Mouse (Mus musculus) limb, embryonic 10.5 days (tissue): Measurements from ENCODE around the gene Umodl1. TPM values are rescaled to one million over a fixed set of nuclear protein-coding genes. Genes with fewer than 3 reads are reported as not detected.

Experiments used
- DNase-seq: peaks from one replicate; pipeline ENCODE4 v3.0.0-alpha.2; 2017; ENCODE audit warnings: low spot score
- H3K27ac ChIP-seq: fragments of 300-500 bp; sonication (generic); 2 replicates; pipeline ENCODE4 v1.5.1; 2016; ENCODE audit warnings: mild to moderate bottlenecking
- H3K27me3 ChIP-seq: fragments of 300-500 bp; sonication (generic); 2 replicates; pipeline ENCODE4 v1.6.1; 2016; ENCODE audit warnings: low read depth, mild to moderate bottlenecking; ENCODE audit not compliant: poor library complexity, severe bottlenecking
- H3K36me3 ChIP-seq: fragments of 300-500 bp; sonication (generic); 2 replicates; pipeline ENCODE4 v1.6.1; 2016; ENCODE audit warnings: mild to moderate bottlenecking, moderate library complexity
- H3K4me1 ChIP-seq: fragments of 300-500 bp; sonication (generic); 2 replicates; pipeline ENCODE4 v1.6.1; 2016
- H3K4me3 ChIP-seq: fragments of 300-500 bp; sonication (generic); 2 replicates; pipeline ENCODE4 v1.5.1; 2016; ENCODE audit warnings: mild to moderate bottlenecking, moderate library complexity
- H3K9me3 ChIP-seq: fragments of 300-500 bp; sonication (generic); replicated peaks from 2 replicates; pipeline ENCODE4 v1.6.1; 2016; ENCODE audit warnings: mild to moderate bottlenecking
- WGBS: fragments of 180-500 bp; shearing (Covaris S2); methylation state at CpG from one replicate; pipeline ENCODE4 v1.1.7; 2016; 5-methylcytosine and 5-hydroxymethylcytosine counted together
- microRNA-seq: library from miRNA; unstranded; fragments of <30 nt; microRNA quantifications from one replicate; pipeline ENCODE4, GENCODE M21; 2017
- polyA plus RNA-seq: library from polyadenylated mRNA; unstranded; fragments of >200 nt; fragmentation: Nextera tagmentation; extraction: Ambion mirVana; gene quantifications from 2 replicates; pipeline ENCODE4 v1.2.1, GENCODE M21; 2016

The Umodl1 gene
- polyA plus RNA-seq, 1 experiment from 2014 or later = 0.24 TPM

DNA sequence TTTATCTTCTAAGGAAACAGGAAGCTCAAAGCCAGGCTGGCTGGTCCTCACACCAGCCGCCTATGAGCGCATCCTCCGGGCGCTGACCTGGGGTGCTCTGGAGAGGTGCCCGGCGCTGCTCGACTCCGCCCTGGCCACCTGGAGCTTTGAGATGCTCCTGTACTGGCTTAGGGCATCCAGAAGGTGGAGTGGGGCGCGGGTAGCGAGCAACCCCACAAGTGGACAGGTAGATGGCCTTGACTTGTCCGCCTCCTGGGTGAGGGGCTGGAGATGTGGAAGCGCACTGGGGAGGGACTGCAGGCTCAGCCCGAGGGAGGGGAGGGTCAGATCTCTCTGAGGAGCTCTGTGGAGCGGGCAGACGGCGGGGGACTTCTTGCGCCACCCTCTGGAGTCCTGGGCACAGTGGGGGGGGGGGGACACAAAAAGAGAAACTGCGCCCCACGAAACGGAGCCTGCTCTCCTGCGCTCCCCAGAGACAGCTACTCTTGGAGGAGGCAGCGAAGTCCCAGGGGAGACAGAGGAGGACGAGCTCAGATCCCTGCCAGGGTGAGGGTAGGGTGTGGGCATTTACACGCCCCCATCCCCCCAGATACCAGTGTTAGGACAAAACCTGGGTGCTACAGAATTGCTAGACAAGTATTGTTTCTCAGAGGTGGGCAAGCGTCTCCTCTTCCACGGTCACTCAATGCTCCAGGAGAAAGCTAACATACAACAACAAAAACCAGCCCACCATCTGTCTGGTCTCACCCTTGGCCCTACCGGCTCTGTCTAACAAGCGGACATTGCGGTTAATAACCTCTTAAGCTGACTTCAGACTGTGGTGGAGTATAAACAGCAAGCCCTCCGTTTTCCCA is 103.7 kb downstream of the Umodl1 start:
- 2% methylated on average over 31 of the region's 31 CpGs for WGBS
- Histone ChIP-seq H3K4me3 (peak overlapping the region; percentile 57), H3K9me3 (no peaks in the 10 kb centered on the region; the same call in 1 of the 2 replicates), H3K27me3 (peaks cover 67% of the 10 kb centered on the region), H3K4me1 (peaks cover 39% of the 10 kb centered on the region), H3K27ac (peak overlapping the region; percentile 56; the same call in 1 of the 2 replicates), H3K36me3 (no peaks in the 10 kb centered on the region)
- no peak for DNase-seq

DNA sequence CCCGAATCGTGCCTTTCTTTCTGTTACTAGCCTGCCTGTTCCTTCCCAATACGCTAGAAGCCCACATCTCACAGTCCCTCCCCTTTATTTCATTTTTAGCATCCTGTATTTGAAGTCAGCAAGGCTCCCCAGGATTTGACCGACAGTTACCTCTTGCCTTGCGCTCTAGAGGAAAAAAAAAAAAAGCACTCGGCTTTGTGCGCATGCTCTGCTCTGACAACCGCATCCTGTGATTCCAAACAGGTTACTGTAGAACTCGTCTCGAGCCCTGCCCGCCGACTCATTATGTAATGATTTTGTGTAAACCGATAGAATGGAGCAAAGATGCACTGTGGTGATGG is 104.3 kb downstream of the Umodl1 start:
- Histone ChIP-seq H3K27me3 (peaks cover 67% of the 10 kb centered on the region), H3K27ac (no peak overlapping the region)
- 3% methylated on average over 13 of the region's 13 CpGs for WGBS

DNA sequence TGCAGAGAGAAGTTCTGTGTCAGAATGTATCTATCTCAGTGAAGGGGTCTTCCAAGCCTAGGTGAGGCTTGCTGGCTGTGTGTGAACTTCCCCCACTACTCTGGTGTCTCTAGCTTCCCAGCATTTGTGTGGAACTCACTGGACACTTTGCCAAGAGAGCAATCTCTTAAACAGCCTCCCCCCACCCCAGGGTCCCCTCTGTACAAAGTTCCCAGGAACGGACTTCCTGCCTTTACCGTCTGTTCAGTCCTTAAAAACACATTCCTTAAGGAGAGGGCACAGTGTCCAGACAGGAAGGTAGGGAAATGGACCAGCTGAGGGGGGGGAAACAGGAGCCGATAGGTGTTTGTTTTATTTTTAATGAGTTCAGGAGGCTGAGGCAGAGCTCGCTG is 105.8 kb downstream of the Umodl1 start:
- no peak for DNase-seq
- Histone ChIP-seq H3K4me1 (peaks cover 39% of the 10 kb centered on the region), H3K9me3 (no peaks in the 10 kb centered on the region), H3K27me3 (peaks cover 65% of the 10 kb centered on the region), H3K27ac (no peak overlapping the region), H3K36me3 (no peaks in the 10 kb centered on the region), H3K4me3 (no peak overlapping the region)
- WGBS = 62% methylated on average over 4 of the region's 4 CpGs

More for the DNA sequence above, 104.3 kb downstream of the Umodl1 start:
- Histone ChIP-seq H3K36me3 (no peaks in the 10 kb centered on the region), H3K4me3 (peak overlapping the region; percentile 57), H3K4me1 (peaks cover 39% of the 10 kb centered on the region), H3K9me3 (no peaks in the 10 kb centered on the region)
- DNase-seq = peak; percentile 42

Small RNA genes lying within 50 kb of the gene (microRNA-seq; reads per million reads assigned to microRNA genes)
- not detected for gene Gm24026

Other genes with a start within 250 kb of the Umodl1 start
- 0.10 TPM in 1 of 2 replicates, not detected in the other for gene Glp1r, start 52.8 kb upstream of the Umodl1 start, polyA plus RNA-seq
- gene Abcg1, start 103.0 kb downstream of the Umodl1 start, polyA plus RNA-seq = 4.1 and 5.0 TPM in 2 replicates
- not detected in 2 replicates for gene Tff3, start 175.0 kb downstream of the Umodl1 start, polyA plus RNA-seq
- gene Tff2, start 189.6 kb downstream of the Umodl1 start, polyA plus RNA-seq = not detected in 2 replicates
- gene Tff1, start 210.6 kb downstream of the Umodl1 start, polyA plus RNA-seq = not detected in 2 replicates
- not detected in 2 replicates for gene Tmprss3, start 244.3 kb downstream of the Umodl1 start, polyA plus RNA-seq